Comparison of ENCODE assay signal across 8 mouse cellular contexts in the genomic region with DNA sequence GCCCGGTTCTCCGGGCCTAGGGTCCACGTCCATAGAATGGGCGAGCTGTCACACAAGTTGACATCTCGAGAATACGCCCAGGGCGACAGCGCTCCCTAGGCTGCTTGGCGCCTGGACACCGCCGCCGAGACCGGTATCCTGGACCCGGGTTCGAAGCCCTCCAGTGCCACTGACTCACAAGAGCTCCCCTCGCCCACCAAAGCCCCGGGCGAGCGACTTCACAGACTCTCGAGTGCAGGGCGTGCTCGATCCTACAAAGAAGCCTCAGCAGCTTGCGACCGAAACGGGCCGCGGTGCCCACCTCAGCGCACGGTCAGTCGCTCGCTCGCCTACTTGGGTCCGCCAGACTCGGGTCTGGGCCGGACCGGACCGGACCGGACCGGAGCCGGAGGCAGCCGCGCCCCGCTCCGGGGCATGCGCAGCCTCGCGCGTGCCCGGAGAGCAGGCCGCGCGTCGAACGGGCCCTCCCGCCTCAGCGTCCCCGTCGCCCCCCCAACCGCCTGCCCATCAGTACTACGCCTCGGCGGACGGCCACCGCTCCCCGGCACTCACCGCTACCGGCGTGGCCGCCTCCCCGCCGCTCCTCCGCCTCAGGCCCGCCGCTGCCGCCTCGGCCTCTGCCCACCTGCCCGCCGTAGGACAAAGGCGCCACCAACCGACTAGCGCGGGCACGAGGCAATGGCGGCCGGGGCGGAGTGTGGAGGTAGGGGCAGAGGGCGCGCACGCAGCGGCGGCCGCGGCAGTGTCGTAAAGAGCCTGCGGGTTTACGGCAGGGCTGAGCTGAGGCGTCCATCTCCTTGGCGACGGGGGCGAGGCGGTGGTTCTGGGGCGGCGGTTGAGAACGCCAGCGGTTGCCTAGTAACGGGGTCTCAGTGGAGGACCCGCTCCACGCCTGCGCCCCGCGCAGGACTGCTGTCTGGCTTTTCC. TPM values are rescaled to one million over a fixed set of nuclear protein-coding genes. Genes with fewer than 3 reads are reported as not detected.
DNase-seq lines count a peak whose midpoint lies in the region; ATAC-seq and TF ChIP-seq lines count a peak whose summit lies in the region.

Gene Ncoa5, minus strand, starts transcription at position 737 of the 927 bp plus-strand sequence.

- no peaks in the 10 kb centered on the region for H3K36me3 ChIP-seq in hindbrain, embryonic 14.5 days (replicated peaks; ENCODE audit: control insufficient read depth, insufficient read depth)

- peak; percentile 39 for TF ChIP-seq CTCF in Patski (IDR thresholded peaks at IDR 0.05)

- peak; percentile 50 for DNase-seq in Patski (ENCODE audit: low read depth, low spot score)
- DNase-seq in cerebellum, postnatal 14 days: peak; percentile 98 to 99
- DNase-seq in frontal cortex, postnatal 25 days (ENCODE audit: low spot score in 2 of 2): peak; percentile 95 to 96
- DNase-seq in hindbrain, embryonic 14.5 days (ENCODE audit: low spot score): peak; percentile 98
- peak; percentile 98 to 99 for DNase-seq in layer of hippocampus, postnatal 36 days
- peak; percentile 98 for DNase-seq in lung, postnatal 36 days
- peak; percentile 99 for DNase-seq in retina, postnatal 1 day
- DNase-seq in urinary bladder, adult 18-20 months (ENCODE audit: low spot score in 2 of 2): peak; percentile 95 to 96

- H3K9me3 ChIP-seq in hindbrain, embryonic 14.5 days (ENCODE audit: control insufficient read depth, low read length): no peaks in the 10 kb centered on the region

- in situ Hi-C loops in Patski (cut with MboI; ENCODE audit: low pct_unique_long_range_greater_than_20kb): no loop called here

- peak within 1 kb of the TSS; percentile 92 for H3K4me2 ChIP-seq in hindbrain, embryonic 14.5 days (replicated peaks)

- ATAC-seq in Patski: peak; percentile 86
- ATAC-seq in hindbrain, embryonic 14.5 days (ENCODE audit: low FRiP score): peak; percentile 97

- peaks cover 7% of the 10 kb centered on the region for H3K27me3 ChIP-seq in Patski
- H3K27me3 ChIP-seq in hindbrain, embryonic 14.5 days (ENCODE audit: control insufficient read depth, insufficient read depth, low read length): no peaks in the 10 kb centered on the region

- peak within 1 kb of the TSS; percentile 91 for H3K27ac ChIP-seq in hindbrain, embryonic 14.5 days

- H3K4me3 ChIP-seq in hindbrain, embryonic 14.5 days (replicated peaks; ENCODE audit: low read length): peak within 1 kb of the TSS; percentile 93

- CTCF ChIA-PET in Patski (lab: Charles Lee): interaction anchor here (1.1 to 2.1 kb wide), 3 partner anchors 10 to 18 kb away, joined by 3 to 8 read pairs (median 3); no protein-coding TSS in a partner anchor

- POLR2A ChIA-PET in Patski (lab: Charles Lee): interaction anchor here (0.6 to 1.5 kb wide), 3 partner anchors 9 to 66 kb away, joined by 4 to 5 read pairs (median 5); no protein-coding TSS in a partner anchor

- H3K9ac ChIP-seq in hindbrain, embryonic 14.5 days: peak within 1 kb of the TSS; percentile 98

- under 1% methylated on average over 95 of the region's 111 CpGs for WGBS in hindbrain, embryonic 14.5 days

- peaks cover 34% of the 10 kb centered on the region for H3K4me1 ChIP-seq in hindbrain, embryonic 14.5 days (replicated peaks; ENCODE audit: control insufficient read depth, insufficient read depth, low read length)

RNA-seq across cellular contexts. Expression of gene Ncoa5, which starts in this region (rescaled TPM):
- polyA plus RNA-seq in Patski (2021): 40.0 TPM
- 83.1 and 89.0 TPM in 2 replicates for polyA plus RNA-seq in hindbrain, embryonic 14.5 days (2014; fragmentation: Nextera tagmentation; extraction: Ambion mirVana)
- 10 to 100 TPM; 56.8 to 66.3 TPM for total RNA-seq in layer of hippocampus, postnatal 36 days (2021)

Comparison
In these comparisons a context has a peak if more than half of its experiments do, and no peak if none do; other contexts are left out.
1. Peak in every context shown above with its lines: DNase-seq, ATAC-seq, H3K4me3 ChIP-seq and H3K27ac ChIP-seq.